Mouse (Mus musculus) adrenal gland, adult (tissue): Measurements from ENCODE around the gene Araf.

Experiments
- DNase-seq, 2 experiments: peaks; one replicate each; pipeline ENCODE4 v3.0.0; 2022 to 2023; ENCODE audit warnings: low spot score in 1 of 2; ENCODE audit not compliant: inconsistent age in 2 of 2

Gene Araf

GRCm38 (mm10) chrX:20847816-20848215 lies 50.2 kb downstream of the Araf start:
- DNase-seq = no peak

GRCm38 (mm10) chrX:20848256-20848984 lies 50.8 kb downstream of the Araf start:
- DNase-seq = peak; percentile 92 to 97

- no peak for DNase-seq
These were observed 56.2 kb downstream of the Araf start for GRCm38 (mm10) chrX:20853794-20854193.

- DNase-seq = no peak
These were observed 64.0 kb downstream of the Araf start for GRCm38 (mm10) chrX:20861453-20862104.

- DNase-seq = peak; percentile 40 to 64
These were observed 64.8 kb downstream of the Araf start for GRCm38 (mm10) chrX:20862105-20863065.

GRCm38 (mm10) chrX:20863161-20864101 lies 65.8 kb downstream of the Araf start:
- peak in 1 of 2 experiments; percentile 56 for DNase-seq

- no peak for DNase-seq
These were observed 70.5 kb downstream of the Araf start for GRCm38 (mm10) chrX:20868091-20868490.

- no peak for DNase-seq
These were observed 71.6 kb downstream of the Araf start for GRCm38 (mm10) chrX:20869203-20869602.

GRCm38 (mm10) chrX:20869962-20870513 lies 72.4 kb downstream of the Araf start, which contains the start of gene Timp1:
Timp1 (plus strand) TSS chrX:20870166.
- DNase-seq = peak; percentile 84 to 88

GRCm38 (mm10) chrX:20872928-20873500 lies 75.4 kb downstream of the Araf start:
- no peak for DNase-seq

- no peak for DNase-seq
These were observed 77.6 kb downstream of the Araf start for GRCm38 (mm10) chrX:20875241-20875640.

GRCm38 (mm10) chrX:20910074-20910473 lies 112.5 kb downstream of the Araf start:
- DNase-seq = peak in 1 of 2 experiments; percentile 15
